Mouse (Mus musculus): ENCODE measurements around the gene Rfk. TPM values are rescaled to one million over a fixed set of nuclear protein-coding genes. Genes with fewer than 3 reads are reported as not detected.

Rfk gene
- total RNA-seq, 2 experiments from 2014 or later, result 59.7 to 80.6 TPM

DNA sequence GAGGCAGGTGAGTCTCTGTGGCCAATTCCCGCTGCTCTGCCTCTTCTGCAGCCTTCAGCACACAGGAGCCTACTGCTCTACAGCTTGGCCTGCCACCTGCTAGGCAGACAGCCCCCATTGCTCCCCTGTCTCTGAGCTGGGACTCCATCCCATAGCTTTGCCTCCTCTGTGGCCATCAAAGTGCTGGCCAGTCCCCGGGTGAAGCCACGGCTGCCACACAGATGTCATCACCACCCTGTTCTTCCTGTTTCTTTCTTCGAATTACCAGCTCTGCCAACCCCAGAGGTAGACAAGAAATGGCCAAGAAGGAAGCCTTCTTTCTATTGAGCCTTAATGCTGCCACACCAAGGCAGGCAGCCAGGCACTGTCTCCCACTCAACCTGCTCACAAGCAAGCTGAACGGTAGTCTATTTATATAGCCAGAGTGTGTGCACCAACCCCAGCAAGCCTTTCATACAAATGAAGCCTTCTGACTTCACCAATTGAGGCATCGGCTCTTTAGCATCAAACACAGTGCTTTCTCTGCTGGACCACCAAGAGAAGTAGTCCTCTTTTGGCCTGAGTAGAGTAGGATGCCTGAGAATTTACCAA, 10.9 kb upstream of the Rfk start:
- no peak for DNase-seq

DNA sequence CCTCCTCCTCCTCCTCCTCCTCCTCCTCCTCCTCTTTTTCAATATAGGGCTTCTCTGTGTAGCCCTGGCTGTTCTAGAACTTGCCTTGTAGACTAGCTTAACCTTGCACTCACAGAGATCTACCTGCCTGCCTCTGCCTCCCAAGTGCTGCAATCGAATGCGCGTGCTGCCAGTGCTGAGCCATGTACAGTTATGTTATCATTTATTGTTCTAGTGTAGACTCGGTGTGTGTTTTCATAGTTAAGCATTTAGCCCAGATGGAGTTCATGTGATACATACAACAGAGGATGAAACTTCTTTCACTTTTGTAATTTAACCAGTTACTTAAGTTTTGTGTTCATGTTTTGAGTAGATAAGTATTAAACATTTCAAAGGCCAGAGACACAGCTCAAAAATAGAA, 8.8 kb upstream of the Rfk start:
- DNase-seq, result no peak

DNA sequence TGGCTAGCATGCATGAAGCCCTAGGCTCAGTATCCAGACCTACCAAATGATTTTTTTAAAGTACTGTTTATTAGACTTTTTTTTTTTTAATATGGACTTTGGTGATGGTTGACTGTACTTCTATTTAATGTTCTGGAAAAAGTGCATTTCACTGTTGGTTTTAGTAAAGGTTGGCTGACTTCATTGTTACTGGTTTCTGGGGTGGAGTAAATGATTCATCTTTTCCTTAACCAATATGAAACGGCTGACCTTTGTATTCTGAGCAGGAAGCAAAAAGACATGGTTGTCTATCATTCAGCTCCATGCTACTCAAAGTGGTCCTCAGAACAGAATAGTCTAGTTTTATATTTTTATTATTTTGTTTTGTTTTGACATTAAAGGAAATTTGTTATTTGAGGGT, 8.4 kb upstream of the Rfk start:
- DNase-seq, result no peak

DNA sequence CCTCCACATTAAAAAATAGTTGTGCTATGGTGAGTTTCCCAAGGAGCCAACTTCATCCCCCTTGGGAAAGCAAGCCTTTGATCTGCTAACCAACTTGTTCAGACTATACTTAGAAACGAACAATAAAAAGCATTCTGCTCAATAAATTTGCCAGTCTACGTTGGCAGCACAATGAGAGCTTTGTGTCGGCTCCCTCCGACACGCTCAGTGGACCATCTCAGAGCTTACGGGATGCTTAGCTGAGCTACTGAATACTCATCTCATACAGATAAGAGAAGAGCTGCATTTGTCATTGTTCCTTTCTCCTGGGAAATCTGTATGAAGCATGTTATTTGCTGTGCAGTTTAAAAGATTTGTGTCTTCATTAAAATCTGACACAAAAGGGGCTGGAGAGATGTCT, 7.4 kb upstream of the Rfk start:
- DNase-seq, result no peak

DNA sequence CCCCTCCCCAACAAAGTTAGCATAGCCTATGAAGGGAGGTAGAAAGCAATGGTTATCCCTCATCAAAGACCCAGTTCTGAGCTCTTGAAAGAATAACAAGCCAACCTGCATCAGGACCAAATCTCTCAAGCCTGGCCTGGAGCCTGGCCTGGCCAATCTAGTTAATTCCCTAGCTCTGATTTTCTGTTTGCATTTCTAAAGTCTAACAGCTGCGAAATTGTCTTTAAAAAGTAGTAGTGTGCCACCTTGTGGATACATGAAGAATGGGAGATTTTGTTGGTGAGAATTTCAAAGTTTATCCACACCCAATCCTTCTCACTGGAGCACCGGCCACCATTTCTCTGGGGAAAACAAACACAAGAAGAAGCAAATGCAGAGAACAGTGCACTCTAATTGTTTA, 5.4 kb upstream of the Rfk start:
- peak in 1 of 2 experiments; percentile 49 for DNase-seq

DNA sequence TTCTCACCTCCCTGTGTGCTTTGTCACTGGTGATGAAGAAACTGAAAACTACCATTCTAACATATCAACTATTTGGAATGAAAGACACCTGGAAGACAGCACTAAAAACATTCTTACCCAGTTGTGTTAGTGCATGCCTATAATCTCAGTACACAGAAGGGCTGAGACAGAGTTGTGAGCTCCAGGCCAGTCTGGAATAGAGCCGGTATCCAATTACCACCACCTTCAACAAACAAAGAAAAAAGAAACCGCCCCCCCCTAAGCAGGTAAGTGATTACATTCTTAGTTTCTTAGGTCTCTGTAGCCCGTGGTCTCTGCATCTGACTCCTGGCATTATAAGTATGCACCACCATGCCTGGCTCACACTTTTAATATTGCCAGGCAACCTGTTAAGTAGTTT, 977 bp upstream of the Rfk start:
- DNase-seq, result no peak

DNA sequence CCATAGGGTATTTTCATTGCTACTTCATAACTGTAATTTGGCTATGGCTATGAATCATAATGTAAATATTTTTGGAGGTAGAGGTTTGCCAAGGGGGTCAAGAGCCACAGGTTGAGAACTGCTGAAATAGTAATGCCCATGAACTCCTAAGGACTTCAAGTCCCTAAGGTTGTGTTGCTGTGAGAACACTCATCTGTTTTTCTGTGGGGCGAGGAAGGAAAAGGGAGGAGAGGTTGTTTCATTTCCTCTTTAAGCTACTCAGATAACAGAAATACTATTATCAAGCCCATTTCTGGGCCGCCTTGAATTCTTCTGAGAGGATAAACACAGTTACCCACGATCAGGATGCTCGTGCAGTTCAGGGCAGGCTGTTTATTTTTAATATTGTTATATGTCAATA, 3.0 kb downstream of the Rfk start:
- peak; percentile 23 to 60 for DNase-seq

DNA sequence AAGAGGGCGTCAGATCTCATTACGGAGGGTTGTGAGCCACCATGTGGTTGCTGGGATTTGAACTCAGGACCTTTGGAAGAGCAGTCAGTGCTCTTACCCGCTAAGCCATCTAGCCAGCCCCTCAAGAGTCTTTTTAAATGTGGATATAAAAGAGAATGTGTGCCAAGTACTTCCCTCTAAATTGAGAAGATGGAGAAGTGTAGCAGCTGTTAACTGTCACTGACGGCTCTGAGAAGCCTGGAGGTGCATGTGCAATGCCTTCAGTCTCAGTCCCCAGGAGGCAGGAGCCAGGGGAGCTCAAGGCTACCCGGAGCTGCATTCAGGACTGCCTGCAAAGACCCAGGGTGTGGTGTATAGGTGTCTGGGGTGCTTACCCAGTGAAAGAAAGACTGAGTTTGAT, 4.1 kb downstream of the Rfk start:
- no peak for DNase-seq

DNA sequence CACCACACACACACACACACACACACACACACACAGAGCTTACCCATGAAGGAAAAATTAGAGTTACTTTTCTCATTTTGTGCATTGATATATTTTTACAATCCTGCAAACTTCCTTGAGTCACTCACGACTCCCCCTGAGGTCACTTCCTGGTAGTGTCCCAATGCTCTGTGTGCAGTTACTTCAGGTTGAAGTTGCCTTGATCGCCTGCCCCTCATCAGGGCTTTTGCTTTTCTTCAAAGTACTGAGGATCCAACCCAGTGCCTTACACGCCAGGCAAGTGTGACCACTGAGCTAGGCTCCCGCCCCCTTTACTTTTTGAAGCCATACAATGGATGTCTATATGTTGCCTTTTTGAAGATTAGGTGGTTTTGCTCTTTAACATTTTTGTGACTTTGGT, 6.1 kb downstream of the Rfk start:
- DNase-seq, result no peak

DNA sequence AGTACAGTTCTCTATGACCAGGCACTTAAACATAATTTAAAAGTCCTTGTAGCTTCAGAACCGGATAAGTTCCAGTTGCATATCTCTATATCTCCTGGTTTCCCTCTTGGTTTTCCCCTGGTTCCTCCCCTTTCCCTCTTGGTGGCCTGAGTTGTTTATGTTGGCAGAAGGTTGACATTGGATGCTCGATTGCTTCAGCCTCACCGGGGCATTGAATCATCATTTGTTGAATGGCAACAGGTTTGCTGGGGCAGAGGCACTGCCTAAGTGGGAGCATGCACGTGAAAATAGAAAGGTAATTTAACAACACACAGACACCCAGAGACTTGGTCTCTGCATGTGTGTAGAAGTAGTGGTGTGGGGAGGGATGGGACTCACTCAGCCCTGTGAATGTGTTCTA, 6.7 kb downstream of the Rfk start:
- peak in 1 of 2 experiments; percentile 32 for DNase-seq

DNA sequence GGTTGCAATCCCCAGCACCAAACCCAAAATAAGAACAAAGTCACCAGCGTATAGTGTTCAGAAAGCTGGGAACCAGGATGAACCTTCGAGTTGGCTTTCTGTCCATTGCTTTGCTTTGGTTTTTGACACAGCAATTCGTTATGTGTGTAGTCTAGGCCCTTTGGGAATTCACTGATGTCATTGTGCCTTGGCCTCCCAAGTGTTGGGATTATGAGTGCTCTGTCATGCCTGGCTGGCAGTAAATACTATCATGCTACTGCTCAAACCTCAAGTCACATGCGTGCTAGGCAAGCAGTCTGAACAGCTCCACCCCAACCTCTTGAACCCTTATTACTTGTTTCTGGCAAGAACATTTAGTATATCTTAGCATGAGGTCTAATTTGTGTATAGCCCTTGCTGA, 9.3 kb downstream of the Rfk start:
- no peak for DNase-seq

DNA sequence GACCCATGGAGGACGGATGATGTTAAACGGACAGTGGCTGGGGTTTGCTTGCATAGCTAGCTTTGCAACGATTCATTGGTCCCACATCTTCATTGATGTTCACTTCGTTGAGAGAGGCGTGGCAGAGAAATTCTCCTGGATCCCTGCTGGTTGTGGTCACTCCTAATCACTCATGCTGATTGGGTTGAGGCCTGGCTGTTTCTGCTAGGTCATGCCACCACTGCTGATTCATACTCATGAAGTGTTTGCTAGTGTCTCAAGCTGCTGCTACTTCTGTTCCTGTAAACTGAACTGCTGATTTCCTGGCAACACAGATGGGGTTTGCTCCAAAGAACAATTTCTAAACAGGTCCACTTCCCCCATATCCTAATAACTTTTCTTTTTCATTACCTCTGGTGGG, 13.0 kb downstream of the Rfk start:
- DNase-seq, result no peak

DNA sequence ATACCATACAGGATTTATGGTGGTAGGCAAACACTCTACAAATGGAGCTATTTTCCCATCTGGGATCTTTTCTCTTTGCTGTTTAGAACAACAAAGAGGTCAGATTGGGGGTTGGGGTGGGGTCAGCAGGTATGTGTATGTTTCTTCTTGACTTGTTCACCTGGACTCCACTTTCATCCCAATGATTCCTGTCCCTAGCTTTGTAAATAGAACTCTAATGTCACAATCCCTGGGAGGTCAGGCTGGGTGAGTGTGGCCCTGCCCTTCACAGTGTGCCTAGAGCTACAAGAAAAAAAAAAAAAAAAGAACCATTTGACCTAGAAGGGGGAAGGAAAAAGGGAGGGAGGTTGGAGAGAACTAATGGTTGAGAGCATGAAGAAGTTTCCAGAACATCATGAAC, 14.7 kb downstream of the Rfk start:
- no peak for DNase-seq

DNA sequence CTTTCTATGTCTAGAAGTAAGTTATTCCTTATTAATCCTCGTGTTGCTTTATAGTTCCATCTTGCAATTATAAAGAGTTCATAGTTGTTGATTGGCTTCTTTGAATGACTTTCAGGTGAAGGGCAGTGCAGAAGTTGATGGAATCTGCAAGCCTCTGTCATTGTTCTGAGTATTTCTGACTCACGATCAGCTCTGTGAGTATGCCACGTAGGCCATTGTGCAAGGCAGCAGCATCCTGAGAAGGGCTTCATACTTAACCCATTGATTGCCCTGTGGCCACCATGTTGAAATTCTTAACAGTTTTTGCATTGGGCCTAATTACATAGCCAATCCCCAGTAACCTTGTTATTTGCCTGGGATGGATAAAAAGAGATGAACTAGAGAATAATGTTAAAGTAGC, 15.5 kb downstream of the Rfk start:
- DNase-seq, result no peak

DNA sequence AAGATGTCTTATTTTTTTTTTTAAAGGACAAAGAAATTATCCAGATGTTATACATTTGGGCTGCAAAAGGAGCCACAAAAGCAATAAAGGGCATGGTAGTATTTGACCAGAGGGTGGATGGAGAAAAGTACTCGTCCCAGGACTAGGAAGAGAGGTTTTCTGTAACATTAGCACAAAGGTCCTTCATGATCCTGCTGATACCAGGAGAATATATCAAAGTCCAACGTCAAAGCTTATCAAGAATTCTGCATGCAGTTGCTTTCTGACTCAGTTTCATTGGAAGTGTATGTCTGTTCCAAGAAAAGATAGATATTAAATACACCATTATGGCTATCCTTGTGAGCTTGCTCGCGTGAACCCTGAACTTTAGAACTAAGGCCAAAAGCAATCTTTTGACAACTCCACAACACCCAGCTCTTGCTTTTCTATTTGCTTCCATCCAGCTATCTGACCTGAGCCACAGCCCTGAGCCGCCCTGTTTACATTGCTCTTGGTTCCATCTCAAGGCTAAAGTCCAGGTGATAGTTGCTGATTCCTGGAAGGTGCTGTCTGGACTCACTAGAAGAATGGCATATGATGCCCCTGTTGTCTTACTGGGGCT, 16.7 kb downstream of the Rfk start:
- no peak for DNase-seq

DNA sequence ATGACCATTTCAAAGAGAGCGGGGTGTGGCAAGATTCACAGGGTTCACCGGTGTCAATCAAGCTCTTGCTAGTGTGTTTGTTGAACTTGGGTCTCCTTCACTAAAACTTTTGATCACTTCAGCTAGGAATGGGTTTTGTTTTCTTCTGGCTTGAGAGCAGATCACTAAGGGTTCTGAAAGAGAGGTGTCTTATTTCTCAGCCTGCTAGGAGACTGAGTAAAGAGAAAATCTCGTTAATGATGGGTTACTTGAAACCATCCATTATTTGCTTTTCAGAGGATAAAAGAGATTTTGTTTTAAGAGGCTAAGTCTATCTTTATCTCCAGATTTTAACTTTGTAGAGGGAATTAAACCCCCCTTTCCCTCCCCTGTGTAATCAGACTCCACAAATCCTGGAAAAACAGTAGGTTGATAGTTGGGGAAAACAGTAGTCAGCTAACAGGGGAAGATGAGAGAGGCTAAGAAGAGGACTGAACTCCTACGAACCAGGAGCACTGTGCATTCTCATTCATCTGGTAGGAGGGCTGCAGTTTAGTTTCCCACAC, 19.1 kb downstream of the Rfk start:
- DNase-seq, result no peak

DNA sequence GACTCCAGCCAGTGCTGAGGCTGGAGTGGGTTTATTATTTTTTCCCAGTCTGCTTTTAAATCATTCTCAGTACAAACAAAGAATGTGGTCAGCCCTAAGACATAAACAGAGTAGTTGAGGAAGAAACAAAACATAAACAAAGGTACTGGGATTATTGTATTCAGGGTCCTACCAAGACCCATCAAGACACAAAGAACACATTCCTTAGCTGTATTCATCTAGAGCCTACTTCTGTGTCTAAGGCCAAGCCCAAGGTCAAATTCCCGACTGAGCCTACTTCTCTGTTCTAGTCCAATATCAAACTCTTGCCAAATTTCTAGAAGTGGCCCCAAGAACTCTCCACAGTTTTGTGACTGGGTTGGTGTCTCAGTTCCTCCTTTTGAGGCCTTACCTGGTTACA, 24.0 kb downstream of the Rfk start:
- no peak for DNase-seq

DNA sequence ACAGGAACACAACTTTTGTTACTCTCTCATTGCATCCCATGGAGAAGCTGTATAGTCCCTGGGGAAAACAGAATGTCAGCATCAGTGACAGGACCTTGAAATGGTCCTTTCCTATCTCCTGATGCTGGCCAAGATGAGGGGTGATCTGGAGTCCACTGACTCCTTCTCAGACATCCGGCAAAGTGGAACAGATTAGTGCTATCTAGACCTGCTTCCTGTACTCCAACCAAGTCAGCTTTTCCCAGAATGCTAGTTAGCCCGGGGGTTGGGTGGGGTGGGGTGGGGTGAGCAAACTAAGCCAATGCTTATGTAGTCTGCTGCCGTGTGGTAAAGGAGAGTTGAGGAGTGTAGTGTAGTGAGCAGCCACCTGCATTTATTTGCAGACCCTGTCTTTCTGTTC, 29.5 kb downstream of the Rfk start:
- DNase-seq, result no peak

DNA sequence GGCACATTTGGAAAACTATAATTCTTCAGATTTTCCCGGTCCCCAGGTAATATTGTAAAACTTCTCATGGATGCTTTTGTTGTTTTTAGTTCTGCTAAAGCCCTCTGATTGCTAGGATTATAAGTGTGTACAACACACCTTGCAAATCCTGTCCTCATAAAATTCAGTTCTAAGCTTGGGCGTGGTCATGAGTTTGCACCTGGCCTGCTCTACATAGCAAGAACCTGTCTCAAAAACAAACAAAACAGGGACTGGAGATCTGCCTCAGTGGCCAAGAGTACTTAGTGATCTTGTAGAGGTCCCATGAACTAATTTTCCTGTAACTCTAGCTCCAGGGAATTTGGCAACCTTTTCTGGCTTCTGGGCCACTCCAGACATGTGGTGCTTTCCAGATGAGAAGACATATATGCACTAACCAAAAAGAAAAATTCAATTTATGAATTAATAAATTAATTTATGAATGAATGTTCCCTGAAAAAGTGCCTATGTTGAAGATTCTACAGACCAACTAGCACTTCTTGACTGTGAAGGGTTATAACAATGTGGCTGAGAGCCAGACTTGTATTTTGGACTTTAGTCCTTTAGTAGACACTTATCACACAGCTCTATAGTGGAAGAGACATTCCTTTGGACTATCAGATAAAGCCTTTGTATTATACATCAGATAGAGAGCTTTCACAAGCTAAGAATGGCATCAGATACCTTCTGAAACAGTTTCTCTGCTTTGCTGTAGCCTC, 34.1 kb downstream of the Rfk start:
- no peak for DNase-seq

DNA sequence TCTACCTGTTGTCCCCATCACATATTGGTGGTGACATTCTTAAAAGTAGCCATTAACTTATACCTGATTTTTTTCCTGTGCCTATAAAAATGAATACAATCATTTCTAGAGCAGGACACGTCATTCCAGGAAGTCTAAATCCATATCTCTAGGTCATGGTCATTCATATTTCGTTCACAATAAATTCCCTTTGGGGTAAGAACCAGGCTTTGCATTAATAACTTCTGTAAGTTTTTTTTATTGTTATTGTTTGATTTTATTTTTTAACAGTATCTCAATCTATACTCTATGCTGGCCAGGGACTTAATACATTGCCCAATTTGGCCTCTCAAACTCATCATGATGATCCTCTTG, 34.7 kb downstream of the Rfk start:
- no peak for DNase-seq

DNA sequence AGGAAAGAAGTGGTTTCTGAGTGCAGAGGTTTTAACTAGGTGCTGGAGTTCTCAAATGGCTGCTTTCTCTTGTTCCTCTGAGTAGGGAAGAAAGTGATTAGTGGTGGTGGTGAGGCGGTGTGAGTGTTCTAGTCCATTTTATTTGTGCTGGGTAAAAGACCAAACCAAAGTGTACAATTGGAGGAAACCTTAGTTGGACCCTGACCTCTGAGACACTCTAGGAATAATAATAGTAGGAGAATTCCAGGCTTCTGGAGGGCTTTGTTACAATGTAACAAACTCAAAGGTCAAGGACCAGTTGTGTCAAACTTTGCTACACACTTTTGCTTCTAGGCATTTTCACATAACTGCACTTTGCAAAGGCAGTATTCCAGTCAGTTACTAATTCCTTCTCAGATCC, 42.8 kb downstream of the Rfk start:
- no peak for DNase-seq

DNA sequence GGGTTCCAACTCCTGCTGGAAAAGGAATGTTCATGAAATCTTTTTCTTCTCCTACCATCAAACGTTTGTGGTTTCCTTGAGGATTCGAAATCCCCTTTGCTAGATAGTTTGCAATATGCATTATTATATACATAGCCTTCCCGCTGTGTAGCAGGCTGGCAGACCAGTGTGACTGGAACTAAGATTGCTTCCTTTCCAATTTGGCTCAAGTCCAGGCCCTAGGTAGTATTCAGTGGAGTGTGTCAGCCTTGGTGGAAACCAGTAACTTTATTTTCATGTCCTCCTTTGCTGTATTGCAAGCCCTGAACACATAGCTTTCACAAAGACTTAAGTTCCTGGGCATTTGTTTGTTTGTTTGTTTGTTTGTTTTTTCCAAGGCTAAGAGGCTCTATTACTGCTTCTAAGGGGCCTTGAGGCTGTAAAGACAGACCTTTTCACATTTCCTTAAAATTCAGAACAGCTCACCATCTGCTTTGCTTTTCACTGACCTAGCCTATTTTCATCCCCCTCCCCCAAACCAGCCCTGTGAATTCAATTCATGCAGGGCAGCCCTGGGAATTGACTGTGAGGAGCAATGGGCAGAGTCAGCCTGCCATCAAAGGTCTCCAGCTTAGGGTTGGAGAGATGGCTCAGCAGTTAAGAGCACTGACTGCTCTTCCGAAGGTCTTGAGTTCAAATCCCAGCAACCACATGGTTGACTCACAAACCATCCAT, 45.8 kb downstream of the Rfk start:
- DNase-seq, result no peak

DNA sequence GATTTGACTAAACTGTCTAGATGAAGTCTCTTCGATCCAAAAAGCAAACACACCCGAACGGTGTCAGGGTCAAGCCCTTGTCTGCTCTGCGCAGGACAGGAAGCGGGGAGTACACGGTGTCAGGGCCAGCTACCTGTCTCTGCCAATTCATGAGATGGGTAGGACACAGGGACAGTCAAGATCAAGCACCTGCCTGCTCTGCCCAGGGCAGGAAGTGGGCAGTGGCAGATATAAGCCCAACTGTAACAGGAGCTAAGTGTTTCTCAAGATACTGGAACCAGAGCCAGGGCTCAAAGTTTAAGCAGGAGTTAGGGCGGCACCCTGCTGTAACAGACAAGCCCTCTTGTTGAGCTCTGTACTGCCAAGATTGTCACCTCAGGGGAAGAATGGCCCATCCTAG, 49.7 kb downstream of the Rfk start:
- DNase-seq, result no peak

Measured in heart, adult 18-20 months (tissue).